ENCODE assay signal across 28 mouse cellular contexts in the genomic region with DNA sequence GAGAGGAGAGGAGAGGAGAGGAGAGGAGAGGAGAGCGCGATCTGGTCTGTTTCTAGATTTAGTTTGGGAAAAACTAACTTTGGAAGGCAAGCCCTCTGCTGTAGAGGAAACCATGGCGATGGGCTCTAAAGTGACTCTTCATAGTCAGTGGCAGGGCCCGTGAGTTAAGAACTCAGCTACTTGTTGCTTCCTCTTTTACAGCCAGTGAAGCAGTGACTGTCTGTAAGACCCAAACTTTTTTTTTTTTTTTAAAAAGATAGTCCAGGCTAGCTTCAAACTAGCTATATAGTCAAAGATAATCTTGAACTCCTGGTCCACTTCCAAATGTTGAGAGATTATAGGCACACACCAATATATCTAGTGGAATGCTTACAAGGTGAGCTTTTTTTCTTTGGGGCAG. TPM values are rescaled to one million over a fixed set of nuclear protein-coding genes. Genes with fewer than 3 reads are reported as not detected.
DNase-seq lines count a peak whose midpoint lies in the region; ATAC-seq and TF ChIP-seq lines count a peak whose summit lies in the region.
"Had no signal": no experiment of that assay in that cellular context is flagged by ENCODE, and none has a peak within 500 bp of the region (broad histone marks: within the 10 kb centered on the region; RNA-seq: fewer than 3 reads in every experiment).

No protein-coding gene starts in this region.

- no peak for TF ChIP-seq RAD21 in MEL (IDR thresholded peaks at IDR 0.05; ENCODE audit: low read depth, low read length)

- no peaks in the 10 kb centered on the region for H3K27me3 ChIP-seq in MEL (ENCODE audit: control insufficient read depth in 1 of 2, insufficient read depth in 2 of 2, low read length in 2 of 2)
- no peaks in the 10 kb centered on the region for H3K27me3 ChIP-seq in forebrain, embryonic 14.5 days (replicated peaks; ENCODE audit: control insufficient read depth, insufficient read depth, low read length)
- H3K27me3 ChIP-seq: embryonic facial prominence, embryonic 13.5 days; hindbrain, embryonic 15.5 days; limb, embryonic 13.5 days; midbrain, embryonic 15.5 days; neural tube, embryonic 15.5 days had no signal

- TF ChIP-seq EP300 in MEL (IDR thresholded peaks at IDR 0.05; ENCODE audit: low read depth in 1 of 2, low read length in 2 of 2): no peak

- H3K4me3 ChIP-seq in MEL (ENCODE audit: control insufficient read depth in 1 of 2, insufficient read depth in 1 of 2, low read depth in 2 of 2, low read length in 2 of 2): no peak overlapping the region
- no peak overlapping the region for H3K4me3 ChIP-seq in forebrain, embryonic 14.5 days (ENCODE audit: low read depth, low read length)
- H3K4me3 ChIP-seq: embryonic facial prominence, embryonic 13.5 days; forebrain, embryonic 10.5 days; hindbrain, embryonic 15.5 days; layer of hippocampus, adult 2 months; left cerebral cortex, adult 2 months; limb, embryonic 13.5 days; midbrain, embryonic 10.5 days; midbrain, embryonic 15.5 days; neural tube, embryonic 15.5 days had no signal

- H3K9me3 ChIP-seq in MEL (replicated peaks; ENCODE audit: insufficient read depth, low read length): no peaks in the 10 kb centered on the region
- H3K9me3 ChIP-seq in forebrain, embryonic 14.5 days (replicated peaks; ENCODE audit: control insufficient read depth, low read length): no peaks in the 10 kb centered on the region
- H3K9me3 ChIP-seq: embryonic facial prominence, embryonic 13.5 days; forebrain, embryonic 10.5 days; hindbrain, embryonic 15.5 days; limb, embryonic 13.5 days; midbrain, embryonic 10.5 days; midbrain, embryonic 15.5 days; neural tube, embryonic 15.5 days had no signal

- WGBS in forebrain, embryonic 14.5 days: 81% methylated on average over 4 of the region's 4 CpGs

- TF ChIP-seq CTCF in MEL (IDR thresholded peaks at IDR 0.05 in 2 of 3, conservative IDR thresholded peaks at IDR 0.05 in 1 of 3; ENCODE audit: control insufficient read depth in 1 of 3, insufficient read depth in 1 of 3, low read depth in 2 of 3, low read length in 3 of 3, poor library complexity in 1 of 3, severe bottlenecking in 1 of 3): no peak

- peak; percentile 24 to 40 for DNase-seq in B cell, adult 2 months
- peak; percentile 82 for DNase-seq in MEL (ENCODE audit: low read depth, low spot score)
- no peak for DNase-seq in cerebellum, postnatal 4 days (ENCODE audit: low spot score in 2 of 2)
- DNase-seq in forebrain, embryonic 14.5 days (ENCODE audit: low spot score): no peak
- no peak for DNase-seq in heart, adult 9 months (ENCODE audit: low spot score in 2 of 2)
- DNase-seq: adrenal gland, postnatal 10 days; cerebellum, adult 8-10 months; cerebellum, postnatal 25 days; forebrain, postnatal 0 days; heart, adult 11 months; heart, postnatal 36 days; kidney, adult 11 months; lung, adult 18-20 months; lung, postnatal 4 days; right cerebral cortex, adult 18-20 months had no signal

- peaks cover 12% of the 10 kb centered on the region for H3K79me2 ChIP-seq in MEL (ENCODE audit: control insufficient read depth, insufficient read depth, low read length, poor library complexity)

- no peak for TF ChIP-seq POLR2A in MEL (IDR thresholded peaks at IDR 0.05; ENCODE audit: control insufficient read depth in 1 of 2, insufficient read depth in 1 of 2, low read depth in 1 of 2, low read length in 2 of 2, poor library complexity in 1 of 2)

- H3K9ac ChIP-seq in MEL (ENCODE audit: control insufficient read depth, low read depth, low read length, poor library complexity, severe bottlenecking): no peak overlapping the region
- no peak overlapping the region for H3K9ac ChIP-seq in forebrain, embryonic 14.5 days (ENCODE audit: low read length)
- H3K9ac ChIP-seq: embryonic facial prominence, embryonic 13.5 days; forebrain, postnatal 0 days; hindbrain, embryonic 15.5 days; limb, embryonic 13.5 days; midbrain, embryonic 15.5 days; neural tube, embryonic 15.5 days had no signal

- ATAC-seq in megakaryocyte, adult 5-6 weeks (ENCODE audit: poor library complexity, severe bottlenecking): peak; percentile 41; the same call in 1 of the 2 replicates
- no peak for ATAC-seq in forebrain, embryonic 14.5 days
- ATAC-seq: forebrain, postnatal 0 days; lung, postnatal 0 days; midbrain, embryonic 15.5 days had no signal

- H3K36me3 ChIP-seq in MEL (ENCODE audit: control insufficient read depth in 1 of 2, insufficient read depth in 2 of 2, low read length in 2 of 2): peaks cover 3 to 15% of the 10 kb centered on the region in 2 experiments; a peak in 3 of 4 replicates
- peaks cover 40% of the 10 kb centered on the region for H3K36me3 ChIP-seq in forebrain, embryonic 14.5 days (ENCODE audit: control insufficient read depth, insufficient read depth, low read length)
- H3K36me3 ChIP-seq: hindbrain, embryonic 15.5 days; midbrain, embryonic 15.5 days; neural tube, embryonic 15.5 days had no signal

- peaks cover 5 to 20% of the 10 kb centered on the region in 2 experiments for H3K4me1 ChIP-seq in MEL (ENCODE audit: control insufficient read depth in 1 of 2, insufficient read depth in 2 of 2, low read length in 2 of 2)
- H3K4me1 ChIP-seq in forebrain, embryonic 14.5 days (ENCODE audit: control insufficient read depth, insufficient read depth, low read length): peaks cover 51% of the 10 kb centered on the region

- H3K4me2 ChIP-seq in forebrain, embryonic 14.5 days (ENCODE audit: low read length): no peak overlapping the region
- H3K4me2 ChIP-seq: embryonic facial prominence, embryonic 13.5 days; heart, embryonic 11.5 days; hindbrain, embryonic 15.5 days; limb, embryonic 13.5 days; liver, embryonic 11.5 days; midbrain, embryonic 15.5 days; neural tube, embryonic 15.5 days had no signal

- no peak overlapping the region for H3K27ac ChIP-seq in MEL (ENCODE audit: control insufficient read depth, low read depth, low read length)
- H3K27ac ChIP-seq in forebrain, embryonic 14.5 days (ENCODE audit: low read depth, low read length): no peak overlapping the region
- H3K27ac ChIP-seq: embryonic facial prominence, embryonic 13.5 days; hindbrain, embryonic 15.5 days; layer of hippocampus, adult 2 months; left cerebral cortex, adult 2 months; limb, embryonic 13.5 days; midbrain, embryonic 15.5 days; neural tube, embryonic 15.5 days had no signal

TF ChIP-seq in MEL, 35 proteins besides CTCF, POLR2A, EP300 and RAD21:
- TF ChIP-seq TBP (IDR thresholded peaks at IDR 0.05; ENCODE audit: low read depth, low read length): no peak
- TF ChIP-seq GATA1 (IDR thresholded peaks at IDR 0.05; ENCODE audit: low read depth, low read length): peak; percentile 41; the same call in 1 of the 2 replicates
- peak; percentile 99 for TF ChIP-seq ZNF384 (IDR thresholded peaks at IDR 0.05; ENCODE audit: low read depth, low read length)

RNA-seq across cellular contexts. Expression of a gene that starts 22.3 kb away (rescaled TPM):
- total RNA-seq in MEL (2012; rRNA removed): 11.0 and 11.6 TPM in 2 replicates
- 10 to 100 TPM; 22.9 to 35.3 TPM for polyA plus RNA-seq in MEL (2012; ENCODE audit: insufficient read depth in 1 of 2, insufficient read length in 2 of 2, low read depth in 1 of 2, low replicate concordance in 2 of 2, missing spikeins in 1 of 2)
- 36.1 and 36.2 TPM in 2 replicates for total RNA-seq in megakaryocyte, adult 5-6 weeks (2015)
- total RNA-seq in megakaryocyte, adult 5-6 weeks (2017): 15.8 and 23.1 TPM in 2 replicates
- polyA plus RNA-seq in forebrain, embryonic 14.5 days (2014; fragmentation: Nextera tagmentation; extraction: Ambion mirVana): 34.9 and 49.5 TPM in 2 replicates

Comparison
In these comparisons a context has a peak if more than half of its experiments do, and no peak if none do; other contexts are left out.
1. DNase-seq: peak in B cell, adult 2 months (2 of 2) and MEL (single experiment); none in cerebellum, postnatal 4 days (0 of 2), forebrain, embryonic 14.5 days (single experiment) and heart, adult 9 months (0 of 2).